Mouse (Mus musculus): ENCODE data around the gene Atf7ip. TPM values are rescaled to one million over a fixed set of nuclear protein-coding genes. Genes with fewer than 3 reads are reported as not detected.

Gene Atf7ip
- polyA plus RNA-seq, 1 experiment from 2014 or later: 41.2 TPM

DNA sequence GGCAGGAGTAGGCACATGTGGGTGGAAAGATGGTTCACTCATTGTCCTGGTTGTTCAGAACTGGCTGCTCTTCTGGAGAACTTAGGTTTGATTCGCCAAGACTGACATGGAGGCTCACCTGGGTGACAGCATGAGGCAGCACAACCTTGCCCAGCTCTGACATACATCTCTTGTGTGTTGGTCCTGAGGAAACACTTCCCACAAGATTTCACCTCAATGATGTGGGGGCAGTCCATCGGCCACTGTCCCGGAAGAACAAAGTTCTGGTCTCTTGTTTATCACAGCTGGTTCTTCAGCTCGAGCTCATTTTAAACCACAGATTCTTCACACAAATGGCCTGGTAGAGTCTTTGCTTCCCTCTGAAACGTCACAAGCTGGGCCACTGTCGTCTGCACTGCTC, 10.7 kb downstream of the Atf7ip start:
- 88% methylated on average over 6 of the region's 6 CpGs for WGBS
- no peak for ATAC-seq (ENCODE audit: low read depth)

DNA sequence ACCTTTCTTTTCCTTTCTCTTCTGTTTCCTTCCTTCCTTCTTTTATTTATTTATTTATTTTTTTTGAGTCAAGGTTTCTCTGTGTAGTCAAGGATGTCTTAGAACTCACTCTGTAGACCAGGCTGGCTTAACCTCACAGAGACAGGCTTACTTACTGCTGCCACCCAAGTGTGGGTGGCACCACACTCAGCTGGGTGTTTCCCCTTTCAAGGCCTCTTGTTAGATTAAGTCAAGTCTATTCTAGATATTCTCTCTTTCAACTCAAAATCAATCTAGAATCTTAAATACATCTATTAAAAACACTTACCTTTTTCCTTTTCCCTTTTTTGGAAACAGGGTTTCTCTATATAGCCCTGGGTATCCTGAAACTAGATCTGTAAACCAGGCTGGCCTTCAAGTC, 11.3 kb downstream of the Atf7ip start:
- H3K4me3 ChIP-seq (ENCODE audit: low read length): no peak overlapping the region
- no peak for ATAC-seq (ENCODE audit: low read depth)
- H3K9ac ChIP-seq (ENCODE audit: low read length): no peak overlapping the region
- no peaks in the 10 kb centered on the region for H3K36me3 ChIP-seq (ENCODE audit: control insufficient read depth, insufficient read depth, low read length)
- peaks cover 5% of the 10 kb centered on the region for H3K9me3 ChIP-seq (ENCODE audit: control insufficient read depth, low read length)
- H3K4me1 ChIP-seq (replicated peaks; ENCODE audit: control insufficient read depth, insufficient read depth, low read length): peaks cover 3% of the 10 kb centered on the region; the same call in 1 of the 2 replicates
- no peaks in the 10 kb centered on the region for H3K27me3 ChIP-seq (ENCODE audit: control insufficient read depth, insufficient read depth, low read depth, low read length)
- no peak overlapping the region for H3K4me2 ChIP-seq (ENCODE audit: low read depth, low read length)
- no peak overlapping the region for H3K27ac ChIP-seq (ENCODE audit: low read length)

More for the DNA sequence above, 10.7 kb downstream of the Atf7ip start:
- no peaks in the 10 kb centered on the region for H3K36me3 ChIP-seq (ENCODE audit: control insufficient read depth, insufficient read depth, low read length)
- no peaks in the 10 kb centered on the region for H3K27me3 ChIP-seq (ENCODE audit: control insufficient read depth, insufficient read depth, low read depth, low read length)
- no peak overlapping the region for H3K9ac ChIP-seq (ENCODE audit: low read length)
- peaks cover 5% of the 10 kb centered on the region for H3K9me3 ChIP-seq (ENCODE audit: control insufficient read depth, low read length)
- no peak overlapping the region for H3K4me3 ChIP-seq (ENCODE audit: low read length)
- no peak overlapping the region for H3K27ac ChIP-seq (ENCODE audit: low read length)
- H3K4me2 ChIP-seq (ENCODE audit: low read depth, low read length): no peak overlapping the region
- H3K4me1 ChIP-seq (replicated peaks; ENCODE audit: control insufficient read depth, insufficient read depth, low read length): peaks cover 1% of the 10 kb centered on the region; the same call in 1 of the 2 replicates

DNA sequence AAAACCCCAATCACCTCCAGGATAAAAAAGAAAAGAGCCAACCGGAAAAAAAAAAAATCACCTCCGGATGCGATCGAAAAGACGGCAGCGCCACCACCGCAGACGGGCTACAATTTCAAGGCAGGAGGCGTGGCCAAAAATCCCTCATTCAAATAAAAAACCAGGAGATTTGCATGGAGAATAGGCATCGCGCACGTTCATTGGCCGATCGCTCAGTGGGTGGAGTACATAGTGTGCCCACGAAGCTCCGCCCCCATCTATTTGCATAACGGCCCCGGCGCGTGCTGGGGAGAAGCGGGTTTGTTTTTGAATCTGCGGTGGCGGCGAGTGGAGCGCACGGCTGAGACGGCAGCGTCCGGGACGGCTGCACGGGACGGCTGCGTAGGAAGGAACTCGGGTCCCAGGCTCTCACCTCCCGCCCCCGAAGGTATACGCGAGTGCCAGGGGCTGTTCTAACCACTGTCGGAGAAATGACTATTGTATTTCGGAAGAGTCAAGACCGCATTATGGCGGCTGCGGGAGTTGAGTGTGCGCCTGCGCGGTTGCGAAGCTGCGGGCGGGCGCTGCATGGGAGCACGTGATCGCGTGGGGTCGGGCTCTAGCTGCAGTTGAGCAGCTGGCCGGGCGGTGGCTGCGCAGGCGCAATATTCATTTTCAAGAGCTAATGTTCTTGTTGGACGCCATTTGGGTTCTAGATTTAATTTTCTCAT, 12.7 kb downstream of the Atf7ip start:
- Histone ChIP-seq H3K9me3 (ENCODE audit: control insufficient read depth, low read length) (peaks cover 5% of the 10 kb centered on the region), H3K4me3 (ENCODE audit: low read length) (peak overlapping the region; percentile 71), H3K27me3 (ENCODE audit: control insufficient read depth, insufficient read depth, low read depth, low read length) (no peaks in the 10 kb centered on the region), H3K4me1 (replicated peaks; ENCODE audit: control insufficient read depth, insufficient read depth, low read length) (peaks cover 3% of the 10 kb centered on the region; the same call in 1 of the 2 replicates), H3K27ac (ENCODE audit: low read length) (peak overlapping the region; percentile 99), H3K36me3 (ENCODE audit: control insufficient read depth, insufficient read depth, low read length) (peaks cover 3% of the 10 kb centered on the region; the same call in 1 of the 2 replicates), H3K4me2 (ENCODE audit: low read depth, low read length) (peak overlapping the region; percentile 18), H3K9ac (ENCODE audit: low read length) (peak overlapping the region; percentile 78)
- ATAC-seq (ENCODE audit: low read depth): peak; percentile 98
- under 1% methylated on average over 59 of the region's 59 CpGs for WGBS

DNA sequence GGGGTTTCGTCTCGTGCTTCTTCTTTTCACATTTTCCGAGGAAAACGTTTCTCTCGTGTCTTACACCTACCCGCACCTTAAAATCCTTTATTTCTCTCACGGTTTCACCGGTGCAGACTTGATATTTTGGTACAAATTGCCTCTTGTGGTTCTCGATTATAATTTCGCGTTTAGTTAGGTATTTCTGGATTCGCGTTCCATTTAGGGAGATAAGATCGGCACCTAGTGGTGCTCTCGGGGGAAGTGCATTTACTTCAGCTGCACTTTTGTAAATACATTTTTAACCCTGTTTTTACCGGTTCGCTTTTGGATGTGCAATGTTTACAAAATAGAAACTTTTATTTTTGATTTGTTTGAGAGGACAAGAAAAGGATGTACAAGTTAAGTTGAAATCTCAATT, 13.3 kb downstream of the Atf7ip start:
- H3K9ac ChIP-seq (ENCODE audit: low read length): peak overlapping the region; percentile 78
- H3K27ac ChIP-seq (ENCODE audit: low read length): peak overlapping the region; percentile 99
- 0 out of 2 replicates have a peak, but pooled peaks have one; percentile 8 for ATAC-seq (ENCODE audit: low read depth)
- H3K4me1 ChIP-seq (replicated peaks; ENCODE audit: control insufficient read depth, insufficient read depth, low read length): peaks cover 3% of the 10 kb centered on the region; the same call in 1 of the 2 replicates
- H3K4me2 ChIP-seq (ENCODE audit: low read depth, low read length): peak overlapping the region; percentile 18
- peaks cover 2% of the 10 kb centered on the region; the same call in 1 of the 2 replicates for H3K9me3 ChIP-seq (ENCODE audit: control insufficient read depth, low read length)
- no peaks in the 10 kb centered on the region for H3K27me3 ChIP-seq (ENCODE audit: control insufficient read depth, insufficient read depth, low read depth, low read length)
- peak overlapping the region; percentile 71 for H3K4me3 ChIP-seq (ENCODE audit: low read length)
- peaks cover 3% of the 10 kb centered on the region; the same call in 1 of the 2 replicates for H3K36me3 ChIP-seq (ENCODE audit: control insufficient read depth, insufficient read depth, low read length)
- WGBS: 2% methylated on average over 17 of the region's 17 CpGs

DNA sequence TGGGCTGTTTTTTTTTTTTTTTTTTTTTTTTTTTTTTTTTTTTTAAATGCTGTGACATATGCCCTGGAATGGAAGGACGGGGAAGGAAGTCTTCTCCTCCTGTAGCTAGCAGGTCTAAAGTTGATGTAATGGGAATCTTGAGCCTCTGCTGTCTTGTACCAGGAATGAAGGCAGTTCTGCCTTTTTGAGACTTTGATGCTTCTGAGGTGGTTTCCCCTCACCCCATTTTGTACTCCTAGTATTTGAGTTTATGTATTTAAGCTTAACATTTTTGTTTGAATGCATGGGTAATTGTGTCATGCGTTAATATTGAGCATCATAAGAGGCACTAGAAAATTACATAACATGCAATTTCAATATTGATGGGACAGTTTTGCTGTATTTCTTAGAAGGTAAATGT, 14.4 kb downstream of the Atf7ip start:
- Histone ChIP-seq H3K27ac (ENCODE audit: low read length) (no peak overlapping the region), H3K4me3 (ENCODE audit: low read length) (peak overlapping the region; percentile 13; the same call in 1 of the 2 replicates), H3K9ac (ENCODE audit: low read length) (no peak overlapping the region), H3K9me3 (ENCODE audit: control insufficient read depth, low read length) (peaks cover 2% of the 10 kb centered on the region; the same call in 1 of the 2 replicates), H3K4me2 (ENCODE audit: low read depth, low read length) (peak overlapping the region; percentile 34), H3K4me1 (replicated peaks; ENCODE audit: control insufficient read depth, insufficient read depth, low read length) (peaks cover 3% of the 10 kb centered on the region; the same call in 1 of the 2 replicates), H3K27me3 (ENCODE audit: control insufficient read depth, insufficient read depth, low read depth, low read length) (no peaks in the 10 kb centered on the region), H3K36me3 (ENCODE audit: control insufficient read depth, insufficient read depth, low read length) (peaks cover 8% of the 10 kb centered on the region; the same call in 1 of the 2 replicates)
- no peak for ATAC-seq (ENCODE audit: low read depth)
- 64% methylated on average over 2 of the region's 2 CpGs for WGBS

DNA sequence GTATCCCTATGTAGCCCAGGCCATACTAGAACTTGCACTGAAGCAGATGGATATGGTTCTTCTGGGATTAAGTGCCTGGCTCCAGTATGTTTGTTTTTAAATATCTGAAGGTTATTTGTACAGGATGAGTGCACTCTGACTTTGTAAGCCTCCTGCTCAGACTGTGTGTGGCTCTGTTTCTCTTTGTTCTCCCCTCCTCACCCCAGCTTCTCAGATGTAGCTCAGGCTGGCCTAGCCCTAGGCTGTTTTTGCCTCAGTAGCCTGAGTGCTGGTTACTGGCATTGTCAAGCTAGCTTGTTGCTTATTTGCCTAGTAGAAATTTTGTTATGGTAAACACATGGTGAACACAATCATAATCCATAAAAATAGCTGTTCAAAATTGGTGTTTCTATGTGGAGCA, 15.7 kb downstream of the Atf7ip start:
- Histone ChIP-seq H3K36me3 (ENCODE audit: control insufficient read depth, insufficient read depth, low read length) (peaks cover 17% of the 10 kb centered on the region), H3K9me3 (ENCODE audit: control insufficient read depth, low read length) (peaks cover 5% of the 10 kb centered on the region), H3K9ac (ENCODE audit: low read length) (no peak overlapping the region), H3K4me3 (ENCODE audit: low read length) (no peak overlapping the region), H3K27ac (ENCODE audit: low read length) (peak overlapping the region; percentile 69), H3K4me2 (ENCODE audit: low read depth, low read length) (no peak overlapping the region), H3K4me1 (replicated peaks; ENCODE audit: control insufficient read depth, insufficient read depth, low read length) (peaks cover 3% of the 10 kb centered on the region; the same call in 1 of the 2 replicates), H3K27me3 (ENCODE audit: control insufficient read depth, insufficient read depth, low read depth, low read length) (no peaks in the 10 kb centered on the region)
- no peak for ATAC-seq (ENCODE audit: low read depth)

DNA sequence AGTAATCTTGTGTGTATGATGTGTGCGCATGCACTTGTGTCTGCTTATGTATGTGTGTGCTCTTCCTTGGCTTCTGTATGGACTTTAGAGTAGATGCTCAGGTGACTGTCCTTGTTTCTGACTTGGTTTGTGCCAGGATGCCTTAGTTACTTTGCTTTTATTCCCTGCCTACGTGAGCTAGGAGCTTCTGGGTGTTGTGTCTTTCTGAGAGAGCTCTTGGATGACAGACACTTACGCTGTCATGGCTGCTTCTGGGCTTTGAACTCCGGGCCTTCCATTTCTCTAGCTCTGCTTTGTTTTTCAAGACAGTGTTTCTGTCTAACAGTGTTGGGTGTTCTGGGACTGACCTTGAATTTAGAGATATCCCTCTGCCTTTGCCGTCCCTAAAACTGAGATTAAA, 16.7 kb downstream of the Atf7ip start:
- peak overlapping the region; percentile 44; the same call in 1 of the 2 replicates for H3K27ac ChIP-seq (ENCODE audit: low read length)
- H3K4me1 ChIP-seq (replicated peaks; ENCODE audit: control insufficient read depth, insufficient read depth, low read length): peaks cover 3% of the 10 kb centered on the region; the same call in 1 of the 2 replicates
- H3K4me3 ChIP-seq (ENCODE audit: low read length): no peak overlapping the region
- 0 out of 2 replicates have a peak overlapping the region, but pooled peaks have one; percentile 27 for H3K9ac ChIP-seq (ENCODE audit: low read length)
- no peak for ATAC-seq (ENCODE audit: low read depth)
- H3K9me3 ChIP-seq (ENCODE audit: control insufficient read depth, low read length): peaks cover 5% of the 10 kb centered on the region
- 86% methylated on average over 5 of the region's 5 CpGs for WGBS
- H3K36me3 ChIP-seq (ENCODE audit: control insufficient read depth, insufficient read depth, low read length): peaks cover 17% of the 10 kb centered on the region
- no peaks in the 10 kb centered on the region for H3K27me3 ChIP-seq (ENCODE audit: control insufficient read depth, insufficient read depth, low read depth, low read length)
- no peak overlapping the region for H3K4me2 ChIP-seq (ENCODE audit: low read depth, low read length)

DNA sequence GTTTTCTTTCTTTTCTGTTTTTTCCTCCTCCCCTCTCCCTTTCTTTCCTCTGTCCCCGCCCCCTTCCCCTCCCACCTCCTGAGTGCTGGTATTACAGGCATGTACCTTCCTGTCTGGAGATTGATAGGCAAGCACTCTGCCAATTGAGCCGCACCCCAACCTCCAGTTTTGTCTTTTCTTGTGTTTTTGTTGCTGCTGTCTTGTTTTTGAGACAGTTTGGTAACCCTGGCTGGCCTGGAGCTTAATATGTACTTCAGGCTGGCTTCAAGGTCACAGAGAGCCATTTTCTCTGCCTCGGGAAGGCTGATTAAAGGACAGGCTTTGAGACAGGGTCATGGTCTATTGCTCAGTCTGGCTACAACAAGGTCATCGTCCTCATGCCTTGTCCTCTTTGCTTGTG, 18.8 kb downstream of the Atf7ip start:
- Histone ChIP-seq H3K36me3 (ENCODE audit: control insufficient read depth, insufficient read depth, low read length) (peaks cover 17% of the 10 kb centered on the region), H3K27me3 (ENCODE audit: control insufficient read depth, insufficient read depth, low read depth, low read length) (no peaks in the 10 kb centered on the region), H3K4me1 (replicated peaks; ENCODE audit: control insufficient read depth, insufficient read depth, low read length) (peaks cover 3% of the 10 kb centered on the region; the same call in 1 of the 2 replicates), H3K9ac (ENCODE audit: low read length) (no peak overlapping the region), H3K4me3 (ENCODE audit: low read length) (no peak overlapping the region), H3K27ac (ENCODE audit: low read length) (no peak overlapping the region), H3K9me3 (ENCODE audit: control insufficient read depth, low read length) (peaks cover 3% of the 10 kb centered on the region; the same call in 1 of the 2 replicates), H3K4me2 (ENCODE audit: low read depth, low read length) (no peak overlapping the region)
- WGBS: 89% methylated on average over 4 of the region's 4 CpGs
- ATAC-seq (ENCODE audit: low read depth): no peak

DNA sequence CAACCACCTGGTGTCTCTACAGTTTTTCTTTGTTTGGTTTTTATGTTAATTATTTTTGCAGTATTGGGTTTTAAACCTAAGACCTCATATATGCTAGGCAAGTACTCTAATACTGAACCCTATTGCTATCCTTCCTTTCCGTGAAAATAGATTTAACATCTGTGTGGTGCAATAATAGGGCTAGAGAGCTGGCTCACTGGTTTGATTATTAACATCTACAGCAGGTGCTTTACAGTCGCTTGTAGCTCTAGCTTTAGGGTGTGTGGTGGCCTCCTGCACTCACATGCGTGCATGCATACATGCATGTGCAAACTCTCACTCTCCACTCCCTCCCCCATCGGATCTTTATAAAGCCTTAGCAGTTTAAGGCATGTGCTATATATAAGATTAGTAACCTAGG, 19.6 kb downstream of the Atf7ip start:
- Histone ChIP-seq H3K36me3 (ENCODE audit: control insufficient read depth, insufficient read depth, low read length) (peaks cover 17% of the 10 kb centered on the region), H3K27me3 (ENCODE audit: control insufficient read depth, insufficient read depth, low read depth, low read length) (no peaks in the 10 kb centered on the region), H3K4me2 (ENCODE audit: low read depth, low read length) (no peak overlapping the region), H3K4me1 (replicated peaks; ENCODE audit: control insufficient read depth, insufficient read depth, low read length) (peaks cover 3% of the 10 kb centered on the region; the same call in 1 of the 2 replicates), H3K27ac (ENCODE audit: low read length) (no peak overlapping the region), H3K4me3 (ENCODE audit: low read length) (no peak overlapping the region), H3K9me3 (ENCODE audit: control insufficient read depth, low read length) (peaks cover 3% of the 10 kb centered on the region; the same call in 1 of the 2 replicates), H3K9ac (ENCODE audit: low read length) (no peak overlapping the region)
- no peak for ATAC-seq (ENCODE audit: low read depth)
- WGBS: 87% methylated on average over 4 of the region's 4 CpGs

All from lung, embryonic 16.5 days (tissue).